Mouse (Mus musculus) heart, postnatal 0 days (tissue): ENCODE measurements at regions not wholly inside any gene's neighbourhood (a gene's known extent, or its start where the extent isn't known, plus 50 kb on each side); places are given as distances from the start of the nearest gene placed in this dataset.

ENCODE experiments used
- ATAC-seq: fragments of 200-750 bp; cut with Nextera tagmentation; 2 replicates; pipeline ENCODE4 v1.8.0; 2017; ENCODE audit warnings: low read depth, moderate number of reproducible peaks, moderate library complexity; ENCODE audit not compliant: insufficient read depth
- DNase-seq: peaks from one replicate; pipeline ENCODE4 v3.0.0-alpha.2; 2016; ENCODE audit warnings: low spot score
- H3K27ac ChIP-seq: fragments of 300-500 bp; sonication (generic); 2 replicates; pipeline ENCODE4 v1.5.1; 2014; ENCODE audit warnings: low read depth, mild to moderate bottlenecking
- H3K27me3 ChIP-seq: fragments of 300-500 bp; sonication (generic); 2 replicates; pipeline ENCODE4 v1.6.1; 2014; ENCODE audit warnings: low read length, mixed read lengths; ENCODE audit not compliant: control insufficient read depth, insufficient read depth
- H3K36me3 ChIP-seq: fragments of 300-500 bp; sonication (generic); replicated peaks from 2 replicates; pipeline ENCODE4 v1.6.1; 2014; ENCODE audit warnings: low read length, mixed read lengths; ENCODE audit not compliant: control insufficient read depth, insufficient read depth
- H3K4me1 ChIP-seq: fragments of 300-500 bp; sonication (generic); 2 replicates; pipeline ENCODE4 v1.6.1; 2014; ENCODE audit warnings: antibody characterized with exemption; ENCODE audit not compliant: control insufficient read depth, insufficient read depth
- H3K4me2 ChIP-seq: fragments of 300-500 bp; sonication (generic); 2 replicates; pipeline ENCODE4 v1.6.1; 2014; ENCODE audit warnings: low read depth, mild to moderate bottlenecking, low read length, moderate library complexity
- H3K4me3 ChIP-seq: fragments of 300-500 bp; sonication (generic); 2 replicates; pipeline ENCODE4 v1.5.1; 2014; ENCODE audit warnings: low read depth, low read length
- H3K9ac ChIP-seq: fragments of 300-500 bp; sonication (generic); replicated peaks from 2 replicates; pipeline ENCODE4 v1.6.1; 2014; ENCODE audit warnings: low read depth, low read length, mixed read lengths
- H3K9me3 ChIP-seq: fragments of 300-500 bp; sonication (generic); replicated peaks from 2 replicates; pipeline ENCODE4 v1.6.1; 2016; ENCODE audit warnings: low read length; ENCODE audit not compliant: control insufficient read depth
- CTCF ChIP-seq: IDR thresholded peaks from 2 replicates; pipeline ENCODE4 v1.5.1; 2016; ENCODE audit warnings: antibody characterized with exemption, control low read depth, low read depth
- EP300 ChIP-seq: IDR thresholded peaks from 2 replicates; pipeline ENCODE4 v1.6.1; 2016; ENCODE audit warnings: antibody characterized with exemption, low read depth
- WGBS: fragments of 180-500 bp; shearing (Covaris S2); extraction: QIAGEN DNeasy Blood & Tissue Kit; methylation state at CpG from one replicate; pipeline ENCODE4 v1.1.7; 2014; 5-methylcytosine and 5-hydroxymethylcytosine counted together

- no peak overlapping the region for H3K27ac ChIP-seq
- no peak for ATAC-seq
- H3K9me3 ChIP-seq: 0 out of 2 replicates have a peak, but pooled peaks cover 4% of the 10 kb centered on the region
- no peak for TF ChIP-seq EP300
- no peak for TF ChIP-seq CTCF
- H3K4me2 ChIP-seq: no peak overlapping the region
- DNase-seq: no peak
- 74% methylated on average over 9 of the region's 9 CpGs for WGBS
- H3K4me1 ChIP-seq: no peaks in the 10 kb centered on the region
- no peak overlapping the region for H3K9ac ChIP-seq
- H3K4me3 ChIP-seq: no peak overlapping the region
- no peaks in the 10 kb centered on the region for H3K27me3 ChIP-seq
- no peaks in the 10 kb centered on the region for H3K36me3 ChIP-seq
Observed at GRCm38 (mm10) chr16:5829071-5829470, 56.1 kb upstream of the Rbfox1 start.

- Histone ChIP-seq H3K4me2 (no peak overlapping the region), H3K27ac (no peak overlapping the region), H3K9me3 (no peaks in the 10 kb centered on the region), H3K4me3 (no peak overlapping the region), H3K4me1 (no peaks in the 10 kb centered on the region), H3K9ac (no peak overlapping the region), H3K27me3 (no peaks in the 10 kb centered on the region), H3K36me3 (no peaks in the 10 kb centered on the region)
- TF ChIP-seq EP300: no peak
- TF ChIP-seq CTCF: no peak
- WGBS: 34% methylated on average over 1 of the region's 1 CpGs
- DNase-seq: no peak
- no peak for ATAC-seq
Observed at GRCm38 (mm10) chr16:5823316-5823715, 61.8 kb upstream of the Rbfox1 start.

- ATAC-seq: no peak
- TF ChIP-seq EP300 (no peak), CTCF (no peak)
- H3K9me3 ChIP-seq: no peaks in the 10 kb centered on the region
- H3K4me1 ChIP-seq: no peaks in the 10 kb centered on the region
- no peak for DNase-seq
- no peak overlapping the region for H3K4me3 ChIP-seq
- no peaks in the 10 kb centered on the region for H3K27me3 ChIP-seq
- no peak overlapping the region for H3K9ac ChIP-seq
- H3K27ac ChIP-seq: no peak overlapping the region
- WGBS: 48% methylated on average over 3 of the region's 3 CpGs
- no peak overlapping the region for H3K4me2 ChIP-seq
- H3K36me3 ChIP-seq: no peaks in the 10 kb centered on the region
Observed at GRCm38 (mm10) chr16:5817166-5817565, 68.0 kb upstream of the Rbfox1 start.

- no peaks in the 10 kb centered on the region for H3K27me3 ChIP-seq
- H3K4me1 ChIP-seq: no peaks in the 10 kb centered on the region
- no peak overlapping the region for H3K27ac ChIP-seq
- no peak overlapping the region for H3K4me3 ChIP-seq
- H3K9me3 ChIP-seq: no peaks in the 10 kb centered on the region
- TF ChIP-seq EP300: no peak
- 66% methylated on average over 2 of the region's 2 CpGs for WGBS
- H3K4me2 ChIP-seq: no peak overlapping the region
- ATAC-seq (no peak), DNase-seq (no peak)
- no peak overlapping the region for H3K9ac ChIP-seq
- no peaks in the 10 kb centered on the region for H3K36me3 ChIP-seq
Observed at GRCm38 (mm10) chr16:5812245-5812820, 72.8 kb upstream of the Rbfox1 start.

GRCm38 (mm10) chr16:5811654-5811992, 73.5 kb upstream of the Rbfox1 start:
- no peak overlapping the region for H3K27ac ChIP-seq
- H3K27me3 ChIP-seq: no peaks in the 10 kb centered on the region
- no peaks in the 10 kb centered on the region for H3K4me1 ChIP-seq
- H3K36me3 ChIP-seq: no peaks in the 10 kb centered on the region
- no peak overlapping the region for H3K9ac ChIP-seq
- no peak for ATAC-seq
- H3K4me3 ChIP-seq: no peak overlapping the region
- no peaks in the 10 kb centered on the region for H3K9me3 ChIP-seq
- no peak overlapping the region for H3K4me2 ChIP-seq
- no peak for DNase-seq
- 61% methylated on average over 2 of the region's 2 CpGs for WGBS
- TF ChIP-seq EP300 (no peak), CTCF (no peak)

- Histone ChIP-seq H3K9ac (no peak overlapping the region), H3K27ac (no peak overlapping the region), H3K4me2 (no peak overlapping the region), H3K4me1 (no peaks in the 10 kb centered on the region), H3K36me3 (no peaks in the 10 kb centered on the region), H3K9me3 (no peaks in the 10 kb centered on the region), H3K27me3 (no peaks in the 10 kb centered on the region), H3K4me3 (no peak overlapping the region)
- ATAC-seq (no peak), DNase-seq (no peak)
- WGBS: 55% methylated on average over 10 of the region's 10 CpGs
- TF ChIP-seq EP300: no peak
- no peak for TF ChIP-seq CTCF
Observed at GRCm38 (mm10) chr16:5810986-5811653, 74.0 kb upstream of the Rbfox1 start.
